Mouse (Mus musculus) MEL (cell line): ENCODE results near the gene Nelfb. TPM values are rescaled to one million over a fixed set of nuclear protein-coding genes. Genes with fewer than 3 reads are reported as not detected.

ENCODE experiments used
- DNase-seq: peaks from one replicate; pipeline ENCODE4 v3.0.0; 2011; ENCODE audit warnings: low read depth, low spot score
- H3K27ac ChIP-seq: 2 replicates; pipeline ENCODE4 v1.5.1; 2012; ENCODE audit warnings: low read depth, mild to moderate bottlenecking, control low read depth, low read length, moderate library complexity; ENCODE audit not compliant: control insufficient read depth
- H3K27me3 ChIP-seq, 2 experiments: fragments of 150-350 bp in 1 of 2; sonication (generic) in 1 of 2; 2 replicates each; pipeline ENCODE4 v1.6.1; 2012; ENCODE audit warnings: low read length in 2 of 2, mild to moderate bottlenecking in 2 of 2, improper control_type of control experiment in 1 of 2, moderate library complexity in 1 of 2; ENCODE audit not compliant: insufficient read depth in 2 of 2, control insufficient read depth in 1 of 2
- H3K36me3 ChIP-seq, 2 experiments: 2 replicates each; pipeline ENCODE4 v1.6.1; 2012 to 2014; ENCODE audit warnings: low read length in 2 of 2, improper control_type of control experiment in 1 of 2, inconsistent platforms in 1 of 2, mild to moderate bottlenecking in 1 of 2; ENCODE audit not compliant: insufficient read depth in 2 of 2, control insufficient read depth in 1 of 2
- H3K4me1 ChIP-seq, 2 experiments: fragments of 150-350 bp in 1 of 2; sonication (generic) in 1 of 2; 2 replicates each; pipeline ENCODE4 v1.6.1; 2012; ENCODE audit warnings: low read length in 2 of 2, improper control_type of control experiment in 1 of 2, mild to moderate bottlenecking in 1 of 2; ENCODE audit not compliant: insufficient read depth in 2 of 2, control insufficient read depth in 1 of 2
- H3K4me3 ChIP-seq, 2 experiments: fragments of 150-350 bp in 1 of 2; sonication (generic) in 1 of 2; 2 replicates each; pipeline ENCODE4 v1.5.1; 2012; ENCODE audit warnings: low read depth in 2 of 2, low read length in 2 of 2, mild to moderate bottlenecking in 2 of 2, moderate library complexity in 2 of 2, control low read depth in 1 of 2, improper control_type of control experiment in 1 of 2; ENCODE audit not compliant: control insufficient read depth in 1 of 2, insufficient read depth in 1 of 2
- H3K79me2 ChIP-seq: 2 replicates; pipeline ENCODE4 v1.6.1; 2012; ENCODE audit warnings: mild to moderate bottlenecking, low read length, moderate library complexity; ENCODE audit not compliant: control insufficient read depth, poor library complexity, insufficient read depth
- H3K9ac ChIP-seq: 2 replicates; pipeline ENCODE4 v1.6.1; 2012; ENCODE audit warnings: low read depth, mild to moderate bottlenecking, control low read depth, low read length, moderate library complexity; ENCODE audit not compliant: control insufficient read depth, poor library complexity, severe bottlenecking
- H3K9me3 ChIP-seq: fragments of 150-350 bp; sonication (generic); replicated peaks from 2 replicates; pipeline ENCODE4 v1.6.1; 2012; ENCODE audit warnings: mild to moderate bottlenecking, low read length, improper control_type of control experiment, moderate library complexity; ENCODE audit not compliant: insufficient read depth
- BHLHE40 ChIP-seq: IDR thresholded peaks from 2 replicates; pipeline ENCODE4 v1.6.1; 2012; ENCODE audit warnings: low read depth, mild to moderate bottlenecking, inconsistent platforms, low read length, improper control_type of control experiment, borderline replicate concordance
- CHD2 ChIP-seq: IDR thresholded peaks from 2 replicates; pipeline ENCODE4 v1.6.1; 2011; ENCODE audit warnings: low read length, improper control_type of control experiment
- CTCF ChIP-seq, 3 experiments: IDR thresholded peaks in 2 of 3; conservative IDR thresholded peaks in 1 of 3; 2 replicates each; pipeline ENCODE4 v1.5.1; 2011 to 2012; ENCODE audit warnings: low read length in 3 of 3, low read depth in 2 of 3, mild to moderate bottlenecking in 2 of 3, improper control_type of control experiment in 1 of 3, inconsistent platforms in 1 of 3, mixed read lengths in 1 of 3, moderate library complexity in 1 of 3; ENCODE audit not compliant: control insufficient read depth in 1 of 3, insufficient read depth in 1 of 3, poor library complexity in 1 of 3, severe bottlenecking in 1 of 3
- E2F4 ChIP-seq: IDR thresholded peaks from 2 replicates; pipeline ENCODE4 v1.6.1; 2011; ENCODE audit warnings: low read depth, low read length, improper control_type of control experiment, borderline replicate concordance
- EP300 ChIP-seq, 2 experiments: IDR thresholded peaks; 2 replicates each; pipeline ENCODE4 v1.6.1; 2011; ENCODE audit warnings: improper control_type of control experiment in 2 of 2, low read length in 2 of 2, low read depth in 1 of 2, mild to moderate bottlenecking in 1 of 2
- ETS1 ChIP-seq: IDR thresholded peaks from 2 replicates; pipeline ENCODE4 v1.6.1; 2012; ENCODE audit warnings: low read depth, mild to moderate bottlenecking, inconsistent platforms, low read length, improper control_type of control experiment, moderate library complexity
- GABPA ChIP-seq: IDR thresholded peaks from 2 replicates; pipeline ENCODE4 v1.6.1; 2012; ENCODE audit warnings: low read depth, mild to moderate bottlenecking, inconsistent platforms, low read length, improper control_type of control experiment, moderate library complexity
- JUND ChIP-seq: IDR thresholded peaks from 2 replicates; pipeline ENCODE4 v1.6.1; 2011; ENCODE audit warnings: low read depth, mild to moderate bottlenecking, improper control_type of control experiment, low read length
- MAFK ChIP-seq: IDR thresholded peaks from 2 replicates; pipeline ENCODE4 v1.6.1; 2011; ENCODE audit warnings: low read depth, mild to moderate bottlenecking, low read length, improper control_type of control experiment, borderline replicate concordance
- MAX ChIP-seq: IDR thresholded peaks from 2 replicates; pipeline ENCODE4 v1.6.1; 2011; ENCODE audit warnings: low read length, improper control_type of control experiment
- MEF2A ChIP-seq: IDR thresholded peaks from 2 replicates; pipeline ENCODE4 v1.6.1; 2014; ENCODE audit warnings: low read depth, mild to moderate bottlenecking, inconsistent platforms, low read length, improper control_type of control experiment; ENCODE audit not compliant: poor library complexity, insufficient replicate concordance, severe bottlenecking; ENCODE audit errors: extremely low read depth
- MXI1 ChIP-seq: IDR thresholded peaks from 2 replicates; pipeline ENCODE4 v1.6.1; 2011; ENCODE audit warnings: mild to moderate bottlenecking, low read depth, low read length, improper control_type of control experiment
- NELFE ChIP-seq: IDR thresholded peaks from 2 replicates; pipeline ENCODE4 v1.6.1; 2011; ENCODE audit warnings: low read depth, low read length, improper control_type of control experiment
- NRF1 ChIP-seq: IDR thresholded peaks from 2 replicates; pipeline ENCODE4 v1.6.1; 2014; ENCODE audit warnings: low read depth, mild to moderate bottlenecking, inconsistent platforms, low read length, improper control_type of control experiment, moderate library complexity; ENCODE audit not compliant: poor library complexity, insufficient read depth, severe bottlenecking
- POLR2AphosphoS2 ChIP-seq: IDR thresholded peaks from 2 replicates; pipeline ENCODE4 v1.6.1; 2011; ENCODE audit warnings: low read length, improper control_type of control experiment
- POLR2AphosphoS5 ChIP-seq: IDR thresholded peaks from 2 replicates; pipeline ENCODE4 v1.6.1; 2012; ENCODE audit warnings: low read depth, borderline replicate concordance, mild to moderate bottlenecking, inconsistent platforms, low read length, moderate library complexity, mixed read lengths
- RAD21 ChIP-seq: IDR thresholded peaks from 2 replicates; pipeline ENCODE4 v1.6.1; 2011; ENCODE audit warnings: mild to moderate bottlenecking, low read depth, low read length, improper control_type of control experiment
- SMC3 ChIP-seq: IDR thresholded peaks from 2 replicates; pipeline ENCODE4 v1.6.1; 2011; ENCODE audit warnings: low read depth, low read length, improper control_type of control experiment
- TBP ChIP-seq: IDR thresholded peaks from 2 replicates; pipeline ENCODE4 v1.8.0; 2011; ENCODE audit warnings: low read depth, low read length, improper control_type of control experiment
- UBTF ChIP-seq: IDR thresholded peaks from 2 replicates; pipeline ENCODE4 v1.6.1; 2012; ENCODE audit warnings: low read depth, mild to moderate bottlenecking, inconsistent platforms, low read length, improper control_type of control experiment, moderate library complexity, borderline replicate concordance; ENCODE audit not compliant: insufficient read depth
- USF1 ChIP-seq: IDR thresholded peaks from 2 replicates; pipeline ENCODE4 v1.6.1; 2014; ENCODE audit warnings: low read depth, mild to moderate bottlenecking, inconsistent platforms, low read length, improper control_type of control experiment, moderate library complexity
- ZC3H11A ChIP-seq: IDR thresholded peaks from 2 replicates; pipeline ENCODE4 v1.6.1; 2012; ENCODE audit warnings: low read depth, mild to moderate bottlenecking, inconsistent platforms, low read length, improper control_type of control experiment
- ZKSCAN1 ChIP-seq: IDR thresholded peaks from 2 replicates; pipeline ENCODE4 v1.6.1; 2012; ENCODE audit warnings: low read depth, mild to moderate bottlenecking, inconsistent platforms, low read length, improper control_type of control experiment, moderate library complexity
- ZNF384 ChIP-seq: IDR thresholded peaks from 2 replicates; pipeline ENCODE4 v1.6.1; 2012; ENCODE audit warnings: low read depth, mild to moderate bottlenecking, inconsistent platforms, low read length, improper control_type of control experiment
- polyA plus RNA-seq, 2 experiments: library from polyadenylated mRNA; stranded (reverse) in 1 of 2; unstranded in 1 of 2; fragments of >175 nt in 1 of 2; fragments of >200 nt in 1 of 2; gene quantifications; 2 replicates each; pipeline versions ENCODE4 v1.2.1 to v1.2.4; 2012; ENCODE audit warnings: low replicate concordance in 2 of 2, low read depth in 1 of 2; ENCODE audit not compliant: insufficient read length in 2 of 2, insufficient read depth in 1 of 2, missing spikeins in 1 of 2
- total RNA-seq: library from RNA; depleted of rRNA; stranded (reverse); fragments of 300-350 nt; gene quantifications from 2 replicates; pipeline ENCODE4 v1.2.3, GENCODE M21; 2012

Nelfb gene
- total and polyA plus RNA-seq, 3 experiments = 62.9 to 83.5 TPM; not detected in 1

DNA sequence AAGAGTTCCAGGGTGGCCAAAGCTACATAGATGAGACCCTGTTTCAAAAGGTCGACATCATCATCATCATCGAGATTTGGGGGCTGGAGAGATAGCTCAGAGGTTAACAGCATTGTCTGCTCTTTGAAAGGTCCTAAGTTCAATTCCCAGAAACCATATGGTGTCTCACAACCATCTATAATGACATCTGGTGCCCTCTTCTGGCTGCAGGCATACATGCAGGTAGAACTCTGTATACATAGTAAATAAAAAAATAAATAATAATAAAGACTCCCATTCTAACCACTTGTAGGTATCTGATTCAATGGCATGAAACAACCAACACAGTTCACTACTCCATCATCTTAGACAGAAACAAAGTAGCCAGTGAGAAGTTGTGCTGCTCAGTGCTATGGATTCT lies 54.3 kb downstream of the Nelfb start (continued):
- TF ChIP-seq BHLHE40 (no peak), USF1 (no peak), MAFK (no peak), NELFE (no peak), MEF2A (no peak), POLR2AphosphoS2 (no peak), ZKSCAN1 (no peak), JUND (no peak), GABPA (no peak), NRF1 (no peak), MAX (no peak), RAD21 (peak; percentile 63), CHD2 (no peak), ZC3H11A (peak; percentile 62), SMC3 (peak; percentile 72), MXI1 (no peak), EP300 (IDR thresholded peaks at IDR 0.05; ENCODE audit: low read depth in 1 of 2, low read length in 2 of 2) (no peak), UBTF (no peak)

- Histone ChIP-seq H3K36me3 (peaks cover 0 to 2% of the 10 kb centered on the region in 2 experiments; a peak in 1 of 4 replicates), H3K79me2 (no peaks in the 10 kb centered on the region), H3K9ac (no peak overlapping the region), H3K4me3 (no peak overlapping the region), H3K27me3 (no peaks in the 10 kb centered on the region), H3K4me1 (peaks cover 5 to 6% of the 10 kb centered on the region in 2 experiments; a peak in 3 of 4 replicates), H3K9me3 (no peaks in the 10 kb centered on the region), H3K27ac (no peak overlapping the region)
- DNase-seq = no peak
- no peak for TF ChIP-seq ZNF384
- no peak for TF ChIP-seq POLR2AphosphoS5
- no peak for TF ChIP-seq CHD2
- no peak for TF ChIP-seq MAFK
- no peak for TF ChIP-seq CTCF (IDR thresholded peaks at IDR 0.05 in 2 of 3, conservative IDR thresholded peaks at IDR 0.05 in 1 of 3; ENCODE audit: control insufficient read depth in 1 of 3, insufficient read depth in 1 of 3, low read depth in 2 of 3, low read length in 3 of 3, poor library complexity in 1 of 3, severe bottlenecking in 1 of 3)
- TF ChIP-seq E2F4 = no peak
- no peak for TF ChIP-seq TBP
- TF ChIP-seq ETS1 = no peak
These were observed 55.1 kb downstream of the Nelfb start for GRCm38 (mm10) chr2:25156177-25156576.
